Mouse (Mus musculus) thymus, adult 2 months (tissue): ENCODE measurements around the gene Ttc39a.

ENCODE experiments used
- CTCF ChIP-seq: fragments of 200-500 bp; IDR thresholded peaks from 2 replicates; pipeline ENCODE4 v1.5.1; 2012; ENCODE audit warnings: mild to moderate bottlenecking, control low read depth, low read length, moderate library complexity, borderline replicate concordance; ENCODE audit not compliant: control insufficient read depth, poor library complexity, insufficient read depth; ENCODE audit errors: extremely low read depth
- POLR2A ChIP-seq: fragments of 200-500 bp; IDR thresholded peaks from 2 replicates; pipeline ENCODE4 v1.6.1; 2012; ENCODE audit warnings: mild to moderate bottlenecking, low read length, control low read depth, moderate library complexity; ENCODE audit not compliant: control insufficient read depth, poor library complexity, insufficient read depth; ENCODE audit errors: extremely low read depth

DNA sequence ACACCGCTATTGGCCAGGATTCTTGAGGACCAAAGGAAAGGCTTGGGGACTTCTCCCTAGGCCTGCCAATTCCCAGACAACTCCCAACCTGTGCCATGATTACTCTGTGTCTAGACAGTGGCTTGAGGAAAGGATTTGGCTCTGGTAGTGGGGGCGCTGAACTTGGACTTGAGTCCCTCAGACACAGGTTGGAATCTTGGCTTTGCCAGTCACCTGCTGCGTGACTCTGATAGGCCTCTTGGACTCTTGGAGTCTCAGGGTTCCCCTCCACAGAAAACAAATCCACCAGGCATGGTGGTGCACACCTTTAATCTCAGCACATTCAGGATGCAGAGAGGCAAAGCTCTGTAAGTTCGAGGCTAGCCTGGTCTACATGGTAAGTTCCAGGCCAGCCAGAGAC lies 13.1 kb downstream of the Ttc39a start:
- TF ChIP-seq POLR2A (no peak), CTCF (no peak)
